In genomic region chr17:68177835-68178234, GRCm38 (mm10) we compare ENCODE assay signal across 9 mouse cellular contexts.
DNase-seq lines count a peak whose midpoint lies in the region; ATAC-seq and TF ChIP-seq lines count a peak whose summit lies in the region.
"Had no signal": no experiment of that assay in that cellular context is flagged by ENCODE, and none has a peak within 500 bp of the region (broad histone marks: within the 10 kb centered on the region; RNA-seq: fewer than 3 reads in every experiment).

No protein-coding gene starts in this region.

- WGBS in forebrain, postnatal 0 days = 17% methylated on average over 2 of the region's 2 CpGs
- WGBS in forebrain, embryonic 16.5 days = 28% methylated on average over 2 of the region's 2 CpGs

- no peaks in the 10 kb centered on the region for H3K9me3 ChIP-seq in forebrain, postnatal 0 days (ENCODE audit: low read length)
- no peaks in the 10 kb centered on the region for H3K9me3 ChIP-seq in forebrain, embryonic 16.5 days (ENCODE audit: control insufficient read depth, low read length)
- H3K9me3 ChIP-seq: limb, embryonic 15.5 days had no signal

- H3K4me2 ChIP-seq in forebrain, postnatal 0 days (ENCODE audit: low read depth) = no peak overlapping the region
- no peak overlapping the region for H3K4me2 ChIP-seq in forebrain, embryonic 16.5 days (ENCODE audit: low read length)
- H3K4me2 ChIP-seq: limb, embryonic 15.5 days had no signal

- DNase-seq in forebrain, postnatal 0 days = peak; percentile 37
- DNase-seq in right cerebral cortex, adult 18-20 months = peak; percentile 38
- DNase-seq in right cerebral cortex, postnatal 36 days (ENCODE audit: low spot score in 2 of 2) = no peak
- DNase-seq in embryo, embryonic 11 days = peak; percentile 62
- peak; percentile 63 to 70 for DNase-seq in layer of hippocampus, postnatal 10 days (ENCODE audit: low spot score in 2 of 2)
- DNase-seq in ovary, postnatal 14 days (ENCODE audit: low spot score) = peak; percentile 41
- DNase-seq in spleen, postnatal 4 days (ENCODE audit: low spot score in 2 of 2) = no peak

- no peaks in the 10 kb centered on the region for H3K36me3 ChIP-seq in forebrain, postnatal 0 days (ENCODE audit: insufficient read depth)
- no peaks in the 10 kb centered on the region for H3K36me3 ChIP-seq in forebrain, embryonic 16.5 days (ENCODE audit: control insufficient read depth, insufficient read depth)
- H3K36me3 ChIP-seq: limb, embryonic 15.5 days had no signal

- peak; percentile 54 for TF ChIP-seq CTCF in forebrain, postnatal 0 days (IDR thresholded peaks at IDR 0.05; ENCODE audit: low read depth)

- H3K27ac ChIP-seq in forebrain, postnatal 0 days (ENCODE audit: low read depth, low read length) = no peak overlapping the region
- H3K27ac ChIP-seq in forebrain, embryonic 16.5 days (ENCODE audit: low read length) = no peak overlapping the region
- H3K27ac ChIP-seq: limb, embryonic 15.5 days had no signal

- no peak for ATAC-seq in forebrain, postnatal 0 days
- ATAC-seq in forebrain, embryonic 16.5 days = no peak

- no peaks in the 10 kb centered on the region for H3K27me3 ChIP-seq in forebrain, postnatal 0 days (ENCODE audit: insufficient read depth, low read length)
- no peaks in the 10 kb centered on the region for H3K27me3 ChIP-seq in forebrain, embryonic 16.5 days (replicated peaks; ENCODE audit: control insufficient read depth, insufficient read depth, low read length)
- H3K27me3 ChIP-seq: limb, embryonic 15.5 days had no signal

- H3K4me1 ChIP-seq in forebrain, postnatal 0 days (ENCODE audit: insufficient read depth) = no peaks in the 10 kb centered on the region
- H3K4me1 ChIP-seq in forebrain, embryonic 16.5 days (replicated peaks; ENCODE audit: control insufficient read depth, insufficient read depth, low read length) = no peaks in the 10 kb centered on the region
- H3K4me1 ChIP-seq: limb, embryonic 15.5 days had no signal

- no peak overlapping the region for H3K4me3 ChIP-seq in forebrain, postnatal 0 days (ENCODE audit: low read depth, low read length)
- H3K4me3 ChIP-seq in forebrain, embryonic 16.5 days (replicated peaks; ENCODE audit: low read length) = no peak overlapping the region
- H3K4me3 ChIP-seq: limb, embryonic 15.5 days had no signal

- no peak overlapping the region for H3K9ac ChIP-seq in forebrain, postnatal 0 days
- H3K9ac ChIP-seq in forebrain, embryonic 16.5 days (replicated peaks; ENCODE audit: low read depth, low read length) = no peak overlapping the region
- H3K9ac ChIP-seq: limb, embryonic 15.5 days had no signal

Comparison
In these comparisons a context has a peak if more than half of its experiments do, and no peak if none do; other contexts are left out.
1. DNase-seq: peak in forebrain, postnatal 0 days (single experiment), right cerebral cortex, adult 18-20 months (single experiment), embryo, embryonic 11 days (single experiment), layer of hippocampus, postnatal 10 days (2 of 2) and ovary, postnatal 14 days (single experiment); none in right cerebral cortex, postnatal 36 days (0 of 2) and spleen, postnatal 4 days (0 of 2).